Mouse (Mus musculus): ENCODE results near the gene Cd2. TPM values are rescaled to one million over a fixed set of nuclear protein-coding genes. Genes with fewer than 3 reads are reported as not detected.
A peak's percentile ranks its signal among the peaks of the same experiment; 100 is the strongest.

The Cd2 gene
- polyA plus RNA-seq, 1 experiment from 2014 or later = not detected

DNA sequence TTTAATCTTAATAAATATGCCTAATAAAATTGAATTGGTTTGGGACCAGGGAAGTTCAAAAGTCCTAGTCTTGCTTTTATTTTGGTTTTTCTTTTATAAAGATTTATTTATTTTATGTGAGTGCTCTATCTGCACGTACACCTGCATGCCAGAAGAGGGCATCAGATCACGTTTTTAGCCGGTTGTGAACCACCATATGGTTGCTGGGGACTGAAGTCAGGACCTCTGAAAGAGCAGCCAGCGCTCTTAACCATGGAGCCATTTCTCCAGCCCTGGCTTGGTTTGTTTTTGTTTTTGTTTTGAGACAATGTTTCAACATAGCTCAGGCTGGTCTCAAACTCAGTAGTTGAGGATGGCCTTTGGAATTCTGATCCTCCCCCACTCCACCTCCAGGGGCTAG, 4.3 kb downstream of the Cd2 start:
- Histone ChIP-seq H3K9me3 (ENCODE audit: control insufficient read depth) (no peaks in the 10 kb centered on the region), H3K9ac (ENCODE audit: low read depth, low read length) (no peak overlapping the region), H3K4me1 (replicated peaks; ENCODE audit: control insufficient read depth, insufficient read depth, low read length) (no peaks in the 10 kb centered on the region), H3K36me3 (ENCODE audit: control insufficient read depth, insufficient read depth) (no peaks in the 10 kb centered on the region), H3K4me3 (ENCODE audit: low read depth, low read length) (no peak overlapping the region), H3K27me3 (replicated peaks; ENCODE audit: control insufficient read depth, insufficient read depth, low read length) (no peaks in the 10 kb centered on the region), H3K4me2 (replicated peaks; ENCODE audit: low read depth) (no peak overlapping the region), H3K27ac (ENCODE audit: low read depth, low read length) (no peak overlapping the region)
- ATAC-seq = no peak
- 84% methylated on average over 4 of the region's 4 CpGs for WGBS
- no peak; the same call in 1 of the 2 replicates for TF ChIP-seq CTCF (IDR thresholded peaks at IDR 0.05; ENCODE audit: low read depth)

DNA sequence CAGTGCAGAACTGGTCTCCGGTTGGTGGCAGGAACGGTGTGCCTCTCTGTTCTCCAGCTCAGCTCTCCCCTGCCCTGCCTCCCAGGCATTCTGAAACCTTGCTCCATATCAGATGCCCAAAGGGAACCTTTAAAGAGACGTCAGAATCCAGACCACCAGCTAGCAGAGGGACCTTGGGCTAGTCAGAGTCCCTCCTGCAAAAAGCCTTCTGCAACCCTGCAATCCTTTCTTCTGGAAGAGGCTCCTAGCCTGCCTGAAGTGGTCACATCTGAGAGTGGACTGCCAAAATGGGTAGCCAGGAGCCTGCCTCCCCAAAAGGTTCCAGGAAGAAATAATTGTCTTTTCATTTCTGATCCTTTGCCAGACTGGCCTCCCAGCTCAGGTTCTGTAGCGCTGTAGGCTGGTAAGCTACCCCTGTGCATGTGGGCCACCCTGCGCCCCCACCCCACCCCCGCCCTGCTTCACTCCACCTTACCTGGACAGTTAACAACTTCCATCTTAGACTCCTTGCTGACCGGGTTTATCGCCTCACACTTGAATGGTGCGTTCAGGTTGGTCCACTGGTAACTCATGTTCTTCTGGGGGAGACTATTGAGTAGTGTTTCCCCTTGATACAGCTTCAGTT, 5.1 kb downstream of the Cd2 start:
- Histone ChIP-seq H3K27me3 (replicated peaks; ENCODE audit: control insufficient read depth, insufficient read depth, low read length) (no peaks in the 10 kb centered on the region), H3K9ac (ENCODE audit: low read depth, low read length) (no peak overlapping the region), H3K27ac (ENCODE audit: low read depth, low read length) (no peak overlapping the region), H3K4me3 (ENCODE audit: low read depth, low read length) (no peak overlapping the region), H3K9me3 (ENCODE audit: control insufficient read depth) (no peaks in the 10 kb centered on the region), H3K36me3 (ENCODE audit: control insufficient read depth, insufficient read depth) (no peaks in the 10 kb centered on the region), H3K4me1 (replicated peaks; ENCODE audit: control insufficient read depth, insufficient read depth, low read length) (no peaks in the 10 kb centered on the region), H3K4me2 (replicated peaks; ENCODE audit: low read depth) (no peak overlapping the region)
- 92% methylated on average over 9 of the region's 9 CpGs for WGBS
- no peak for ATAC-seq
- TF ChIP-seq CTCF (IDR thresholded peaks at IDR 0.05; ENCODE audit: low read depth) = no peak

DNA sequence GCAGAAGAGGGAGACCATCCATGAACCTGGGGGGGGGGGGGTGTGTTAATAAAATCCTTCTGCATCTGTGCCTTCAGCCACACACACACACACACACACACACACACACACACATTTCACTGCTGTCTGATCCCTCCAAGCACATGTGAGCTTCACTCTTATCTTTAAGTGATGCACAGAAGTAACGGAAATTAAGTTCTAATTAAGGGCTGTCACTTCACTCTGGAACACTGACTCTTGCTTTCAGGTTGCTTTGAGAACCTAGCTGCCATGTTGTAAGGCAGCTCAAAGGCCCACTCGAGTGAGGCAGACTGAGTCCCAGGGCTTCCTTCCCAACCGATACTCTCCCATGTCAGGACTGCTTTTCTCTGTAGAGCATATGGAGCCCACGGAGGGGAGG, 5.9 kb downstream of the Cd2 start:
- H3K4me1 ChIP-seq (replicated peaks; ENCODE audit: control insufficient read depth, insufficient read depth, low read length) = no peaks in the 10 kb centered on the region
- H3K9ac ChIP-seq (ENCODE audit: low read depth, low read length) = no peak overlapping the region
- no peaks in the 10 kb centered on the region for H3K9me3 ChIP-seq (ENCODE audit: control insufficient read depth)
- H3K27ac ChIP-seq (ENCODE audit: low read depth, low read length) = no peak overlapping the region
- no peaks in the 10 kb centered on the region for H3K27me3 ChIP-seq (replicated peaks; ENCODE audit: control insufficient read depth, insufficient read depth, low read length)
- ATAC-seq = no peak
- no peak overlapping the region for H3K4me2 ChIP-seq (replicated peaks; ENCODE audit: low read depth)
- no peak overlapping the region for H3K4me3 ChIP-seq (ENCODE audit: low read depth, low read length)
- H3K36me3 ChIP-seq (ENCODE audit: control insufficient read depth, insufficient read depth) = no peaks in the 10 kb centered on the region
- WGBS = 74% methylated on average over 4 of the region's 4 CpGs
- TF ChIP-seq CTCF (IDR thresholded peaks at IDR 0.05; ENCODE audit: low read depth) = no peak

DNA sequence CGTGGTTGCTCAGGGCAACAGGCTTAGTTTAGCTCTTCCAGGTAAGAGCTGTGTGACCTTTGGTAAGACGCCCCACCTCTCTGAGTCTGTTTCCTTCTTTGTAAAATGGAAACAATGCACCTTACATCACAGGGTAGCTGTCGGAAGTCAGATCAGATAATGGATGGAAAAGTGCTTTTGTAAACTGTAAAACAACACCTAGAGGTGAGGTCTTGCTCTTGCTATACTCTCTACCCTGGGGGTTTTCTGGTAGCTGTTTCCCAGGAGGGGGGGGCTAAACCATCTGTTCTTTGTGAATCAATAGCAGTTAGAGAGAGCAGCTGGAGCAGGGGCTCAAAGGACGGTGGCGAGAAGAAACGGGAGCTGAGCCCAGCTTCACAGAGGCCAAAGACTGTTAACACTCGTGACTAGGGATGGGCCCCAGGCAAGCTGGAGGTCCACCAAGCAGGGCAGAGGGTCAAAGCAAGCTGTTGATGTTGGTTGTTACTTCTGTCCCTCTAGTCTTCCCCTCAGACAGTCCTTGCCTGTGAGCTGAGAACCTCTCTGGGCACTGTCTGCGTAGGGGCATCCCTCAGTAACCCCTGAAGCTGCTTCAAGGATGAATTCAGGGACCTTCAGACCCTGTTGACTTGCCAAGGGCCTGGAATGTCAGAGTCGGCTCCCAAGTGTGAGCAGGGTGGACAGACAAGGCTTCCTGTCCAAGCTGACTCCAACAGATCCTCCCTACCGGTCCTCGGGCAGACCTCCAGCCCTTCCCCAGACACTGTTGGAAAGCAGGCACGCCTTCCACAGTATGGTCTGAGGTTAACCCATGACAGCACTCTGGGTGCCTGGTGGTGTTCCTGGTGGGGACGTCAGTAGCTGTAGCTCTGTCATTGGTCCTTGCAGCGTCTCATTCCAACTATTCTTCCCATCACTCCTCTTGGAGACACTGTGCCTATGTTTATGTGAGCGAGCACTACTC, 7.1 kb downstream of the Cd2 start:
- Histone ChIP-seq H3K4me3 (ENCODE audit: low read depth, low read length) (no peak overlapping the region), H3K9me3 (ENCODE audit: control insufficient read depth) (no peaks in the 10 kb centered on the region), H3K4me1 (replicated peaks; ENCODE audit: control insufficient read depth, insufficient read depth, low read length) (no peaks in the 10 kb centered on the region), H3K27ac (ENCODE audit: low read depth, low read length) (no peak overlapping the region), H3K27me3 (replicated peaks; ENCODE audit: control insufficient read depth, insufficient read depth, low read length) (no peaks in the 10 kb centered on the region), H3K9ac (ENCODE audit: low read depth, low read length) (no peak overlapping the region), H3K36me3 (ENCODE audit: control insufficient read depth, insufficient read depth) (no peaks in the 10 kb centered on the region), H3K4me2 (replicated peaks; ENCODE audit: low read depth) (no peak overlapping the region)
- peak; percentile 53 for ATAC-seq
- no peak for TF ChIP-seq CTCF (IDR thresholded peaks at IDR 0.05; ENCODE audit: low read depth)
- WGBS = 34% methylated on average over 15 of the region's 15 CpGs

DNA sequence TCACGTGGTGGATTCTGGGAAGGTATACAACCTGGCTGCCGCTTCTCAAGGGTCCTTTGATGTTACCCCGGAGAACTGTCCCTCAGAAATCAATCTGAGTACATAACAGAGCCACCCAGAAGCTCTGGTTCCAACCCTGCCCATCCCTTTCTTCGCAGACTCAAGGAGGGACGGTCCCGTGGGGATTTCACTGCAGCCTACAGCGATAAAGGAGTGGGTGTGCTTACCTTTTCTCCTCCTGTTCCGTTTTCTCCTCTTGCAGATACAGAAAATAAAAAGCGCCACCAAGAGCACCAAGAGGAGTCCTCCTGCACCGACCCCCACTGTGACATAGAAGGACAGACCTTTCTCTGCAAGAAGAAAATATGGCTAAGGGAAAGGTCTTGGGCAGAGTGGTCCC, 8.2 kb downstream of the Cd2 start:
- Histone ChIP-seq H3K9ac (ENCODE audit: low read depth, low read length) (no peak overlapping the region), H3K4me2 (replicated peaks; ENCODE audit: low read depth) (no peak overlapping the region), H3K9me3 (ENCODE audit: control insufficient read depth) (no peaks in the 10 kb centered on the region), H3K4me1 (replicated peaks; ENCODE audit: control insufficient read depth, insufficient read depth, low read length) (no peaks in the 10 kb centered on the region), H3K36me3 (ENCODE audit: control insufficient read depth, insufficient read depth) (no peaks in the 10 kb centered on the region), H3K4me3 (ENCODE audit: low read depth, low read length) (no peak overlapping the region), H3K27me3 (replicated peaks; ENCODE audit: control insufficient read depth, insufficient read depth, low read length) (no peaks in the 10 kb centered on the region), H3K27ac (ENCODE audit: low read depth, low read length) (no peak overlapping the region)
- no peak for ATAC-seq
- WGBS = 68% methylated on average over 10 of the region's 10 CpGs
- no peak for TF ChIP-seq CTCF (IDR thresholded peaks at IDR 0.05; ENCODE audit: low read depth)

DNA sequence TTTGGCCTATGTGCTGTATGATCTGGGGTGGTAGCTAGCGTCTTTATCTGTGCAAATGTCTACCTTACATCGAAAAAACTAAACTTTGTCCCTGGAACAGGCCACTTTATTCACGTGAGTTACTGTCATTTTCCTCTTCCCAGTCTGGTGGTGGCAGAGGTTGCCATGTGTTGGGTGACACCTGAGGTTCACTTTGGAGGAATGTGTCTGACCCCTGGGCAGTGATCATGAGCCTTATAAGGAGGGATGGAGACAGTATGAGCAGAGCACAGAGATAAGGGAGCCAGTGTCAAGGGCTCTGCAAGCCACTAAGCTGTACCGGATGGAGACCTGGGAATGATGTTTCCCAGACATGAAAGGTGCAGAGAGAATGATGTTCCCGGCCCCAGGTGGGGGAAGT, 9.3 kb downstream of the Cd2 start:
- no peak overlapping the region for H3K27ac ChIP-seq (ENCODE audit: low read depth, low read length)
- no peak for ATAC-seq
- no peaks in the 10 kb centered on the region for H3K9me3 ChIP-seq (ENCODE audit: control insufficient read depth)
- no peak overlapping the region for H3K4me3 ChIP-seq (ENCODE audit: low read depth, low read length)
- no peaks in the 10 kb centered on the region for H3K4me1 ChIP-seq (replicated peaks; ENCODE audit: control insufficient read depth, insufficient read depth, low read length)
- H3K27me3 ChIP-seq (replicated peaks; ENCODE audit: control insufficient read depth, insufficient read depth, low read length) = no peaks in the 10 kb centered on the region
- H3K9ac ChIP-seq (ENCODE audit: low read depth, low read length) = no peak overlapping the region
- H3K4me2 ChIP-seq (replicated peaks; ENCODE audit: low read depth) = no peak overlapping the region
- no peaks in the 10 kb centered on the region for H3K36me3 ChIP-seq (ENCODE audit: control insufficient read depth, insufficient read depth)
- TF ChIP-seq CTCF (IDR thresholded peaks at IDR 0.05; ENCODE audit: low read depth) = no peak
- 89% methylated on average over 5 of the region's 5 CpGs for WGBS

Measured in intestine, postnatal 0 days (tissue).